Mouse (Mus musculus): ENCODE results near the gene Trim27.
A peak's percentile ranks its signal among the peaks of the same experiment; 100 is the strongest.

The Trim27 gene

GRCm38 (mm10) chr13:21172241-21173027 is 6.8 kb upstream of the Trim27 start:
- DNase-seq (ENCODE audit: low spot score): peak; percentile 31

DNA sequence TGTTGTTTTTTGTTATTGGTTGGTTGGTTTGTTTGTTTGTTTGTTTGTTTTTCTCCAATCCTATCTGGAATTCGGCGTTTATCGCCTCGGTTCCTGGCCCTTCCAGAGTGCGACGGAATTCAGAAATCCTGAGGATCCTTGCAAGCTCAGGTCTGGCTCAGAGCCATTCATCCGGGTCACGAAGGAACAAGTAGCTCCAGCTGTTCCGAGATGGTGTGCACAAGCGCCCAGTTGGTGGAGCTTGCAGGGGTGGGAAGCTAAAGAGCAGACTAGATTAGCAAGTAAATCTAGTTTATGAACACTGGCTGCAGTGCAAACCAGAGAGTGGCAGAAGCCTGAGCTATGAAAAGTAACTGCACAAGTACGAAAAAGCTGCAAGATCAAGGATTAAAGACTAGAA is 6.2 kb upstream of the Trim27 start:
- DNase-seq (ENCODE audit: low spot score): peak; percentile 84

DNA sequence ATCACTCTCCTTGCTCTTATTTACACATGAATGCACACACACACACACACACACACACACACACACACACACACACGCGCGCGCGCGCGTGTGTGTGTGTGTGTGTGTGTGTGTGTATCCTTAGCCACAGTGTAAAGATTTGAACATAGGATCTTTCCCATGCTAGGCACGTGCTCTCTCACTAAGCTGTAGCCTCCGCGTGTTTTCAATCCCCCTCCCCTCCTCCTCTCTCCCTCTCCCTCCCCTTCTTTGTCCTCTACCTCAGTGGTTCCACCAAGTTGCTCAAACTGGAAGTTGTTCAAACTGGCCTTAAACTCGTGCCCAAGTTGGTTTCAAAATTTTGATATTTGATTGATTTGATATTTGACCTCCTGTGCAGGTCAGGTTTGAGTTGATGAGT is 2.5 kb upstream of the Trim27 start:
- no peak for DNase-seq (ENCODE audit: low spot score)

- no peak for DNase-seq (ENCODE audit: low spot score)
Measured at GRCm38 (mm10) chr13:21177657-21178056, 1.6 kb upstream of the Trim27 start.

DNA sequence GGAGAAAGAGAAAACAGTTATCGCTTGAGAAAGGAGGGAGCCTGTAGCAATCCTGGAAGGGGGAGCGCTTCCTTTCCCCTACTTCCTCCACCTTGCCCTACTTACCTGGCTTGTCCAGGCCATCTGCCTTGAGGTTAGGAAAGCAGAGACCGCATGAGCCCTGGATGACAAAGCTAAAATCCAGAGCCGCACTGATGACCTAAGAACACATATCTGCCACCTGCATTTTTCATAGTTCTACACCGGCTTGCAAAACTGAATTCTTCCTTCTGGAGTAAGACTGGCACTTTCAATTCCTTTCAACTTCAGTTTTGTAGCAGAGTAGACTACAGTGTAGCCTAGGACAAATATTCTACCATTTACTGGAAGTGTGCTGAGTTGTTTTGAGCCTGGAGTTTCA is 881 bp upstream of the Trim27 start:
- DNase-seq (ENCODE audit: low spot score): no peak

- DNase-seq (ENCODE audit: low spot score): peak; percentile 81
Measured at GRCm38 (mm10) chr13:21179724-21180550, 692 bp downstream of the Trim27 start.

DNA sequence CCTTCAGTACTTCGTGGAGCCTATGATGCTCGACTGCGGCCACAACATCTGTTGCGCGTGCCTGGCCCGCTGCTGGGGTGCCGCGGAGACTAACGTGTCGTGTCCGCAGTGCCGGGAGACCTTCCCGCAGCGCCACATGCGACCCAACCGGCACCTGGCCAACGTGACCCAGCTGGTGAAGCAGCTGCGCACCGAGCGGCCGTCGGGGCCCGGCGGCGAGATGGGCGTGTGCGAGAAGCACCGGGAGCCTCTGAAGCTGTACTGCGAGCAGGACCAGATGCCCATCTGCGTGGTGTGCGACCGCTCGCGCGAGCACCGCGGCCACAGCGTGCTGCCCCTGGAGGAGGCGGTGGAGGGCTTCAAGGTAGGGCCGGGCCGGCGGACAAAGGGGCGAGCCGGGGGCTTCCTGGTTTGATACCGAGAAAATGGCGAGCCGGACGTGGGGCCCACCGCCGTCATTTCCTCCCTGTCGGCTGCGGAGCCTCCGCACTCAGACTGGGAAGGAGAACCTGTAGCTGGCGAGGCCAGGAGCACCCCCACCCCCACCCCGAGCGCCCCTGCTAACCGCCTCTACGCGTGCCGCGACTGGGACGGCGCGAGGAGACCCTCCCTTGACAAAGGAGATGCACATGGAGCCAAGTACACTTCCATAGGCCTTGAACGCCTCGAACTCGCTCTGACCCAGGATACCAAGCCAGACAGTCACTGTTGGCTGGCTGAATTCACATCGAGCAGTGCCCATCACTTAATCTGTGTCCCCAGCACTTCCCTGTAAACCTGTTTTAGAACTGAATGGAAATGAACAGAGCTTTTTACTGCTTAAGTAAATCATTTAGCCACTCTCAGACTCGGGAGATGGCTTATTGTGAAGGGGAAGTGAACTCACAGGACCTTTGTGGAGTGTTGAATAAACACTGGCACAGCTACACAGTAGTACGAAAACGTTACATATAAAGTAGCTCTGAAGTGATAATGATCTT is 1.6 kb downstream of the Trim27 start:
- peak; percentile 13 for DNase-seq (ENCODE audit: low spot score)

GRCm38 (mm10) chr13:21181996-21182395 is 2.8 kb downstream of the Trim27 start:
- no peak for DNase-seq (ENCODE audit: low spot score)

GRCm38 (mm10) chr13:21183066-21183465 is 3.8 kb downstream of the Trim27 start:
- DNase-seq (ENCODE audit: low spot score): no peak

DNA sequence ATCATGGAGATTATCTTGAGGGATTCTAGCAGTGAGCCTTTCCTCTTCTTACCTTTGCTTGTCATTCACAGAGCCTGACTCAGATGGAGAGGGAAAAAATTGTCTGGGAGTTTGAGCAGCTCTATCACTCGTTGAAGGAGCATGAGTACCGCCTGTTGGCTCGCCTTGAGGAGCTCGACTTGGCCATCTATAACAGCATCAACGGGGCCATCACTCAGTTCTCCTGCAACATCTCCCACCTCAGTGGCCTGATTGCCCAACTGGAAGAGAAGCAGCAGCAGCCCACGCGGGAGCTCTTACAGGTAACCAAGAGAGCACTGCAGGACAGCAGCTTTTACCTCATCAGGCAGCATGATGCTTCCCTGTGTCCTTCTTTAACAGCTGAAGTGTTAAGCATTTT is 4.4 kb downstream of the Trim27 start:
- no peak for DNase-seq (ENCODE audit: low spot score)

DNA sequence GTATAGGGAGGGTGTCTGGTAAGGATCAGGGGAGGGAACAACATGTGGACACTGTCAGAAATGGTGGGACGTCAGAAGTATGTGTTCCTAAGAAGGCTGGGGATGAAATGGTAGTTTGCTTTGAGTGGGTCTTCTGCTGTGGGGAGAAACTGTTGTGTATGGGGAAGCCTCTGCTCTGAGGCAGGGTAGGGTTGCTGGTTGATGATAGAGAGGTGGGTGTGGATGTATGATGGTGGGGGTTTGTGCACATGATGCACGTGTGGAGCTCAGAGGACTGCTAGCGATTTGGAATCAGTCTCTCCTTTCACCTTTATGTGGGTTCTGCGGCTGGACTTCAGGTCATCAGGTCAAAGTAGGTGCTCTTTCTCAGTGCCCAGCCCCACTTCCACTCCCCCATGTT is 6.3 kb downstream of the Trim27 start:
- no peak for DNase-seq (ENCODE audit: low spot score)

DNA sequence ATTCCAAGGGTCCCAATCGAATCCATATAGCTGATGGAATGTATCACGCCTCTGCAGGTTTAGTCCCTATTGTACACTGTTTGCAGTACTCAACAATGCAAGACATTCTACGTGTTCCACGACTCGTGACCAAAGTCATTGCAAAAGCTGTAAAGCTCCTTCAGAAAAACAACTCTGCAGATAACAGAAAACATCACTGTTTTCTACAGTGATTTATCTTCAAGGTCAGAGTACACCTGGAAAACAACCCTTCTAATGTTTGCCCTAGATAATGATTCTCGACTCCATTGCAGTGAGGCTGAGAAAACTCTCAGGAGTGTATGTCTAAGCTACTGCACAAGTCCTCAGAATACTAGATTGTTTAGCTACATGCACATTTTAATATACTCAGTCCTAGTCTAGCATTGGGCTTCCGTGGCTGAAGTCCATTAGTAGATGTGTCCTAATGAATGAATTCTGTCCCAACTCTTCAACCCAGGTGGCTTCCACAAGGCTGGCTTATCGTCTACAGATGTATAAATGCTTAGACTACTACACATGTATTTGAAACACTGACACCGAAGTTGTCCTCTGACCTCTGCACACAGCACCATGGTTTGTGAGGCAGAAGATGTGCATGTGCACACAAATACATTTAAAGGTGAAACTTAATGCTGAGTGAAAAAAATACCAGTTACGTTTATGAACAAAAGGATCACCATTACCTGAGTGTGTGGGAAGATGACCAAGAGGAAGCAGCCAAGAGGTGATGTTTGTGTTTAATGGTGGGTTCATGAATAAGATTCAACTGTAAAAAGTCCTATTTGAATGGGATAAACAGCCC is 16.4 kb downstream of the Trim27 start:
- DNase-seq (ENCODE audit: low spot score): no peak

DNA sequence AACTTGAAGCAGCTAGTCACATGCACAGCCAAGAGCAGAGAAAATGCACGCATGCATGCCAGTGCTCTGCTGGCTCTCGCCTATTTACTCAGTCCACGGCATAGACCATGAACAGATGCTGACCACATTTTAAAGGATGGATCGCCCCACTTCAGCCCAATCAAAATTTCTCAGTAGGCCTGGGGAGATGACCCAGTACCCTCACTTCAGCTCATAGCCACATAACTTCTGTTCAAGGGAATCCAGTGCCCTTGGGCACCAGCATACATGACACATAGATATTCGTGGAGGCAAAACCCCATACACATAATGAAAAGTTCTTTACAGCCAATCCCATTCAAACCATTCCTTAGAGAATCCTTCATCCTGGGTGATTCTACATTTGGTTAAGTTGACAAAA is 18.5 kb downstream of the Trim27 start:
- no peak for DNase-seq (ENCODE audit: low spot score)

DNA sequence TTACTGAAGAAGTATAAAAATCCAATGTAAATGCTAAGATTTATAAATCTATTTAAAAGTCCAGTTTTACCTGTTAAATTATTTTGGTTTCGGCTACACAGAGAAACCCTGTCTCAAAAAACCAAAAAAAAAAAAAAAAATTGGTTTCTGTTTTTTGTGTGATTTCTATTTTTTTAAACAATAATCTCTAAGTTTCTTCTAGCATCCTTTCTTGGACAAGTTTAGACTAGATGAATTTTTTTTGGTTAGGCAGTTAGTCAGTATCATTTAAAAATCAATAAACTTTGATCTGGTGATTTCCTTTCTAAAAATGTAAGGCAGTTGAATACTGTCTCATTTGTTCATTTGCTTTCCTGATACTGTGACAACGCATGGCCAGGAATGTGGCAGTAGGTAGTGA is 19.1 kb downstream of the Trim27 start:
- DNase-seq (ENCODE audit: low spot score): no peak

DNA sequence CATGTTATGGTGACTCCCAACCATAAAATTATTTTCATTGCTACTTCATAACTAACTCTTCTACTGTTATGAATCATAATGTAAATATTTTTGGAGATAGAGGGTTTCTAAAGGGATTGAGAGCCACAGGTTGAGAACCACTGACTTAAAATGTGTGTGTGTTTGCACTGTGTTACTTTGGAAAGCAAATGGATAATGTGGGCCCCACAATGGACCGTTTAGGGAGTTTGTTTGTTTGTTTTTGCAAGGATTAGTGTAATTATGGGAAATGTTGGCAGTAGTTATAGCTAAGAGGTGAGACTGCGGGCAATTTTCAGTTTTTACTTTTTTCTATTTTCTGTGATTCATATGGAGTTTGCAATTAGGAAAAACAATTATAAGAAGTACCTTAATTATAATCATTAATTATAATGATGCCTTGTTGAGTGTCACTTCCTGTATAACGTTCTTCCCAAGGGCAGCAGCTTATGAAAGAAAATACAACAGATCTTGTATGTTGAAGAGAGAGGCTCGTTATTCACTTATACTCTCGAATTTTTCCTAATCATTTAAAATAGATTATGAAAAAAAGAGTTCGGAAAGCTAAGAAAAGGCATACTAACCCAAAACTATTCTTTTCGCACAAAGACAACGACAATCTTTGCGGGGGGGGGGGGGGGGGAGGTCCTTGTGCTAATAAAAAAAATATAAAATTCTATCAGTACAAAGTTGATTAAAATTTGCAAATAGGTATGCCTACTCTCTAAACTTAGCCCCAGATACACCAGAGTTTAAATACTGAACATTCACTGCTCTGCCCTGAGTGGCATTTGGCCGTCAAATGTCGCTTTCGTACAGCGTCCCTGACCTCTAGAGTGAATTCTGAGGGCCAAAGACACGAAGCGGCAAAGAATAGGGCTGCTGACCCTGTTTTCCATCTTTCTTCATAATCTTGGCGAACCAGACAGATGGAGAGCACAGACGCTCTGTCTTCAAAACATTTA is 20.1 kb downstream of the Trim27 start:
- DNase-seq (ENCODE audit: low spot score): no peak

DNA sequence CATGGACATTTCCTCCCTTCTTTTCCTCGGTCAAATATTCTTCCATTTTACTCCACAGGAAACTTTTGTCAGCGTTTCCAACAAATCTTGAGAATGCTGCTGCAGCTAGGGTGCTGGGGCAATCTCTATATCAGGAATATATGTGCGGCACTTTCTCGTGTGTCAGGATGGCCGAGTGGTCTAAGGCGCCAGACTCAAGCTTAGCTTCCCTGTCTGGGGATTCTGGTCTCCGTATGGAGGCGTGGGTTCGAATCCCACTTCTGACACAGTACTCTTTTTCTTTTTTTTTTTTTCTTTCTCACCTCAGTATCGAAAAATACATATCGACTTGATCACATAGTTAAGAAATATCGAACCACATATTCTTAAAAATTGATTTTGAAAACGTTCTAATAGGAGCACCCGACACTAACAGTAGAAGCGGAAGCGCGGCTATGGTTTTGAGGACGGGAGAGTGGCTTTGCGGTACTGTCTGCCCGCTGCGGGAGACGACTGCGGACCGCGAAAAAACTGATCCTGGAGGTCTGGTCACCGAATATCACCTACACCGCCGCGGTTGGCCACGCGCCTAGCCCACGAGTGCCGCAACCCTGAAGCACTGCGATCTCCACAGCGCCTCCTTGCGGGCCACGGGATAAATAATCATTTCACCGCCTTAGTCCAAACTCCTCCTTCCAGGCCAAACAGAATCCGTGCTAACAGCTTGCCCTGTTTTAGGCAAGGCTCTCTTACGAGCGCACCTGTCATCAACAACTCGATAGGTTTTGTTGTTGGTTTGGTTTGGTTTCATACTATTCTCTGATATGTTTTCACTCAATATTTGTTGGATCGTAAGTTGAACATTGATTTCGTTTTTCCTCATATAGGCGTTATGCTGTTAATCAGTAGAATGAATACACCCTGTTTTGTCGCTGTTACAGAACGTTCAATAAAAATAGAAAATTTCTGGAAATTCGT is 21.1 kb downstream of the Trim27 start:
- DNase-seq (ENCODE audit: low spot score): peak; percentile 83

DNA sequence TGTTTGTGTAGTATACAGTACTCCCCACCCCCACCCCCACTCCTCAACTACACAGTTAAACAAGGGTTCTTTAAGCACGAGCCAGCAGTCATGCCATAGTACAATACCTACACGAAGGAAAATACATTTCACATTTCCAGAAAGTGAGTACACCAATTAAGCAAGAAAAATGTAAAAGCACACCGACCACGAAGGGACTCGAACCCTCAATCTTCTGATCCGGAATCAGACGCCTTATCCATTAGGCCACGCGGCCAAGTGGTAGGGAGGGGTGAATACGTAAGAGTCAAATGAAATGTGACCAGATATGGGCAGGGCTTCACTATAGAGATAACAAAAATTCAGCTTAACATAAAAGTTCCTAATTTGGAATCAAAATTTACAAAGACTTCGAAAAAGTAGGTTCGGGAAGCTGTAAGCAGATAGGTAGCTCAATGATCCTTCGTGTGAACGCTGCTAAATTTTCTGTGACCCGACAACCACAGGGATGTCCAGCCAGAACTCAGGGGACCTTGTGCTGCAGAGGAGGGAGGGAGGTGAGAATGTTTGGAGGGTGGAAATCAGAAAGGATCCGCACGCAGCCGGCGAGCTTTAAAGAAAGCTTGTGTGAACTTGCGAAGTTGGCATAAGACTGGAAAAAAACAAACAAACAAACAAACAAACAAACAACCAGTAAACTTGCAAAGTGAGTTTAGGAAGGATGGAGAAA is 36.2 kb downstream of the Trim27 start:
- DNase-seq (ENCODE audit: low spot score): no peak

- no peak for DNase-seq (ENCODE audit: low spot score)
Measured at GRCm38 (mm10) chr13:21216781-21217180, 37.5 kb downstream of the Trim27 start.

Measured in ovary, adult 18-20 months (tissue).